Mouse (Mus musculus) embryonic facial prominence, embryonic 15.5 days (tissue): Measurements from ENCODE around the gene Fam90a1a. TPM values are rescaled to one million over a fixed set of nuclear protein-coding genes. Genes with fewer than 3 reads are reported as not detected.
"Not testable (repeated sequence)": the region's sequence is repeated elsewhere in the genome, so short reads cannot be mapped to it uniquely, and the experiment has no call there.

Experiments used
- ATAC-seq: fragments of 200-750 bp; cut with Nextera tagmentation; 2 replicates; pipeline ENCODE4 v1.8.0; 2017; ENCODE audit warnings: low read depth, moderate TSS enrichment; ENCODE audit not compliant: insufficient number of reproducible peaks, low FRiP score, low TSS enrichment
- H3K27ac ChIP-seq: fragments of 300-500 bp; sonication (generic); replicated peaks from 2 replicates; pipeline ENCODE4 v1.5.1; 2015; ENCODE audit warnings: mild to moderate bottlenecking, inconsistent platforms
- H3K27me3 ChIP-seq: fragments of 300-500 bp; sonication (generic); 2 replicates; pipeline ENCODE4 v1.6.1; 2015; ENCODE audit warnings: inconsistent platforms
- H3K36me3 ChIP-seq: fragments of 300-500 bp; sonication (generic); 2 replicates; pipeline ENCODE4 v1.6.1; 2015; ENCODE audit warnings: mild to moderate bottlenecking, inconsistent platforms
- H3K4me1 ChIP-seq: fragments of 300-500 bp; sonication (generic); 2 replicates; pipeline ENCODE4 v1.6.1; 2015; ENCODE audit warnings: inconsistent platforms
- H3K4me2 ChIP-seq: fragments of 300-500 bp; sonication (generic); replicated peaks from 2 replicates; pipeline ENCODE4 v1.6.1; 2015; ENCODE audit warnings: mild to moderate bottlenecking, inconsistent platforms
- H3K4me3 ChIP-seq: fragments of 300-500 bp; sonication (generic); replicated peaks from 2 replicates; pipeline ENCODE4 v1.5.1; 2015; ENCODE audit warnings: mild to moderate bottlenecking, inconsistent platforms
- H3K9ac ChIP-seq: fragments of 300-500 bp; sonication (generic); 2 replicates; pipeline ENCODE4 v1.6.1; 2015; ENCODE audit warnings: inconsistent platforms
- H3K9me3 ChIP-seq: fragments of 300-500 bp; sonication (generic); replicated peaks from 2 replicates; pipeline ENCODE4 v1.6.1; 2016; ENCODE audit warnings: inconsistent platforms
- whole genome bisulfite sequencing: fragments of 180-500 bp; shearing (Covaris S2); methylation state at CpG from one replicate; pipeline ENCODE4 v1.1.7; 2015; 5-methylcytosine and 5-hydroxymethylcytosine counted together
- polyA plus RNA-seq: library from polyadenylated mRNA; unstranded; fragments of >200 nt; fragmentation: Nextera tagmentation; extraction: Ambion mirVana; gene quantifications from 2 replicates; pipeline ENCODE4 v1.2.1, GENCODE M21; 2015

Gene Fam90a1a
- polyA plus RNA-seq, result not detected in 2 replicates

DNA sequence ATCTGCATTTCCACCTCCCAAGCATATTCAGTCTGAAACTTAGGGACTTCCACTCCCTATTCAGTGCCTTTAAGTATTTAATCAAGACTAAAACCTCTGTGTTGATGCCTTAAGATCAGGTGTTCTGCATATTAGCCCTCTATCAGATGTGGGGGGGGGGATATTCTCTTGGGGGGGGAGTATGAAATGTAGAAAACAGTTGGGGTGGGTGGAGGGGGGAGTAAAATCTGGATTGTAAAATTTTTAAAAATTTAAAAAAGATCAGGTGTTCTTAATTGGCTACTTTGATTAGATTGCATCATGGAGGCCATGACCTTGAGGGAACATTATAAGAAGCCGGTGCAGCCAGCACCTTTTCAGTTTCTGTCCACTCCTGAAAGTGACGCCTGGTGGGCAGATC, at the start of gene Fam90a1a:
Fam90a1a (plus strand) TSS at position 301 of the 400 bp plus-strand sequence.
- ATAC-seq, result no peak
- Histone ChIP-seq H3K27ac (no peak within 1 kb of the TSS), H3K4me3 (no peak within 1 kb of the TSS), H3K9ac (no peak within 1 kb of the TSS), H3K36me3 (no peaks in the 10 kb centered on the region), H3K27me3 (no peaks in the 10 kb centered on the region), H3K4me2 (no peak within 1 kb of the TSS), H3K4me1 (no peaks in the 10 kb centered on the region), H3K9me3 (no peaks in the 10 kb centered on the region)
- WGBS, result 78% methylated on average over 2 of the region's 2 CpGs

DNA sequence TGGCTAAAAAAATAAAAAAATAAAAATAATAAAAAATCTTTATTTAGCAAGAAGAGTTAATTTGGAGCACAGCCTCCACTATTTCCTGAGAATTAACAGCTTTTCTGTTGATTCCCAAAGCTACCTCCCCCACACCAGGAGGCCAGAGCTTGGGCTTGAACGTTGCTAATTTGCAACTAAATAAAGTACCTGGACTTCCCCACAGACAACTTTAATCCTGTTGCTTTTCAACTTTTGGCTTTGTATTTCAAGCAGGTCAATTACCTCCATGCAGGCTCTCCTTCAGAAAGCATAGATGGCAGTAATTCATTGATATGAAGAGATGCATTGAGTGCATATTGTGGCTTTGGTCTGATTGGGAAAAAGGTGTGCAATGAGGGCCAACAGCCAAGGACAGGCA, 46.6 kb upstream of the Fam90a1a start:
- no peak for ATAC-seq
- Histone ChIP-seq H3K9me3 (no peaks in the 10 kb centered on the region), H3K27me3 (no peaks in the 10 kb centered on the region), H3K36me3 (no peaks in the 10 kb centered on the region), H3K9ac (no peak overlapping the region), H3K27ac (no peak overlapping the region), H3K4me1 (no peaks in the 10 kb centered on the region), H3K4me2 (no peak overlapping the region), H3K4me3 (no peak overlapping the region)
- WGBS, result 3% methylated on average over 1 of the region's 1 CpGs

DNA sequence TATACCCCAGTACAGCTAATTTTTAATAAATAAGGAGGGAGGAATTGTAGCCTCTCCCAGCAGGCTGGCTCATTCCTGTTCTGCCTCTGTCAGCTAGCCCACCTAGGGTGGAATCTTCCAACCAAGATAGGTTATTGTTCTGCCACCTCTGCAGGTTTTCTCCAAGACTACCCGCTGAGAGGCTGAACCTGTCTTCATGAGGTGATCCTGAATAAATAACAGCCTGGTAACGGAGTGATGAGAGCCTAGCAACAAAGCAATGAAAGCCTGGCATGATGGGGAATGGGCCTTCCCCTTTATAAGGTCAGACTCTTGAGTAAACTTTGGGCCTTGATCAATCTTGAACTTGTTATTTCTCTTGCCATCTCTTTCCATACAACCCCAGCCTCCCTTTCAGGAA, 46.0 kb upstream of the Fam90a1a start:
- Histone ChIP-seq H3K4me3 (no peak overlapping the region), H3K27me3 (no peaks in the 10 kb centered on the region), H3K27ac (no peak overlapping the region), H3K9me3 (no peaks in the 10 kb centered on the region), H3K4me2 (no peak overlapping the region), H3K9ac (no peak overlapping the region), H3K36me3 (no peaks in the 10 kb centered on the region), H3K4me1 (no peaks in the 10 kb centered on the region)
- no peak for ATAC-seq
- 18% methylated on average over 2 of the region's 2 CpGs for WGBS

DNA sequence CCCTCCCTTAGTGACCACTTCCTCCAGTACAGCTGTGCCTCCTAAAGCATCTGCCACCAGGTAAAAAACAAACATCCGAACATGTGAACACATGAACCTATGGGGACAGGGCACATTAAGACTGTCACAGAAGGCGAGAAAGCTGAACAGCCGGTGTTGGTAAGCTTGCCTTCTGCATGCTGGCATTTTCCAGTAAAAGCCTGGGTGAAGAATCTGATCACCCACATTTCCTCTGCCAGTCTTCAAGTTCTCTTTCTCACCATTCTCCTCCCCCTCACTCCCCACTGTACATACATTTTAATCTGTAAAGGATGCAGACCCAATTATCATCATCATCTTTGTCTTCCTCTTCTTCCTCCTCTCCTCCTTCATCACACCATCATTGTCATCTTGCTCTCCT, 42.9 kb upstream of the Fam90a1a start:
- no peaks in the 10 kb centered on the region for H3K4me1 ChIP-seq
- no peak overlapping the region for H3K4me3 ChIP-seq
- H3K36me3 ChIP-seq, result no peaks in the 10 kb centered on the region
- H3K9ac ChIP-seq, result no peak overlapping the region
- H3K4me2 ChIP-seq, result no peak overlapping the region
- no peak overlapping the region for H3K27ac ChIP-seq
- no peaks in the 10 kb centered on the region for H3K27me3 ChIP-seq
- H3K9me3 ChIP-seq, result no peaks in the 10 kb centered on the region
- ATAC-seq, result no peak
- 86% methylated on average over 3 of the region's 3 CpGs for WGBS

DNA sequence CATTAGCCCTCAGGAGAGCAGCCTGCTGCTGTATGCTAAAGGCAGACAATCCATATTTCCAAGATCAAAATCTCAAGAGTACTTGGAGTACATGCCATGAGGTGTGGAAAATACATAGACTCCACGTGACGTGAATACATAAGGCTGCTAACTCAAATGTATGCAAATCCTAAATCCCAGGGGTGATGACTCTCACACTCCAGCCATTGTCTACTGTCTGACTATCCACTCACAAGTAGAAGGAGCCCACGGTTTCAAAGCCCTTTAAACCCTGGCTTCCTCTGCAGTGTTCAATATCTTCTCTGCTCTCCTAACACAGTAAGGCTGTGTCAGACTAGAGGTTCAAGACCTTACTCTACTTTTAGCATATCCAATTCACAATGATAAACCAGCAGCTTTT, 27.8 kb upstream of the Fam90a1a start:
- not testable (repeated sequence) for H3K27me3 ChIP-seq, H3K4me3 ChIP-seq, H3K9me3 ChIP-seq, H3K4me1 ChIP-seq, H3K9ac ChIP-seq, H3K27ac ChIP-seq, ATAC-seq, H3K4me2 ChIP-seq, H3K36me3 ChIP-seq
- 80% methylated on average over 3 of the region's 3 CpGs for WGBS

DNA sequence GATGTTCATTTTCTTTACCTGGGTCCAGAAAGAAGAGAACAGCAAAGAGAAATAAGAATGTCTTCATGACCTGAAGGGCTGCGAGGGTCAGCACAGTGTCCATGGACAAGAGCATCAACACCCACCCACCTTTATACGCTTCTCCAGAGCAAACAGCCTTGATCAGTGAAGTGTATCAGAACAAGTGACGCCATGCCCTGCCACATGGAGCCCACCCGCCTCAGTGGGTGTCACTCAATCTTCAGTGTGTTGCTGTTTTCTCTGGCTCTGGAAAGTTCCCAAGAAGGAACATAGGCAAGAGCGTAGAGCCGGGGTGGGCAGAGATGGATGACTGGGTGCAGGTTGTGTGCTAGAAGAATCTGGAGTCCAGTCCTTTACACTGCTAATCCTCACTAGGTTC, 25.9 kb upstream of the Fam90a1a start, which contains the start of gene Defb15:
Defb15 (minus strand) TSS at position 101 of the 400 bp plus-strand sequence.
- H3K27me3 ChIP-seq, result no peaks in the 10 kb centered on the region
- H3K4me3 ChIP-seq, result no peak within 1 kb of the TSS
- H3K9ac ChIP-seq, result no peak within 1 kb of the TSS
- H3K36me3 ChIP-seq, result no peaks in the 10 kb centered on the region
- H3K4me1 ChIP-seq, result no peaks in the 10 kb centered on the region
- H3K27ac ChIP-seq, result no peak within 1 kb of the TSS
- no peak for ATAC-seq
- no peaks in the 10 kb centered on the region for H3K9me3 ChIP-seq
- 91% methylated on average over 6 of the region's 6 CpGs for WGBS
- no peak within 1 kb of the TSS for H3K4me2 ChIP-seq

DNA sequence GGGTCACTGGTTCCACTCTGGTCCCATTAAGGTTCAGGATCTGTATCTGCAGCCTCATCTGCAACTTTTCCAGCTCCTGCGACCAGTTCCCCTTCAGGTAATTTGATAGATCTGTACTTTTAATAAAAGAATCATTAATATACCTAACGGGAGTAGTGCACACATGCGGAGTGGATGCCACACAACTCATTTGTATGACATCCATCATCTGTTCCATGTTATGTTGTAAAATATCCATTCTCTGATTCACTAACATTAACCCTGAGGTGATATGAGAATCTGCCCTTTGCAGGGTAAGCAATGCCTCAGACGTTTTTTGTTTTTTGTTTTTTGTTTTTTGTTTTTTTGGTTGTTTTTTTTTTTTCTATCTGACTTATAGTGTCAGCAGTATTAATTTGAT, 20.5 kb upstream of the Fam90a1a start, which contains the start of gene Defb35:
Defb35 (plus strand) TSS at position 301 of the 400 bp plus-strand sequence.
- not testable (repeated sequence) for H3K9me3 ChIP-seq, H3K4me2 ChIP-seq

DNA sequence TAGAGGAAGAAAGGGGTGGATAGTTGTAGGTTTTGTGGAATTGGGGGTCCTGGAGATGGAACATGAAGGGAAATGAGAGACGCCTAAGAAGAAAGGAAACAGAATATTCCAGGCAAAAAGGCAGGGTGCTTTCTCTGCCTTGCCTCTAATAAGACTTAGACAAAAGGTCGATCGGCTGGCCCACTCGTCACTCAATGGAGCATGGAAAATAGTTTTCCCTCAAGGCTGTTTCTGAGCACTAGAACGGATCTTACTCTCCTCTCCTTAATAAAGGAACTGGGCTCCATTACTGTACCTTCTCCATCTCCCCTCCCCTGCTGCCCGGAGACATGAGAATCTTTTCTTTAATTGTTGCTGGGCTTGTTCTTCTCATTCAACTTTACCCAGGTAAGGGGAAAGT, 12.1 kb upstream of the Fam90a1a start, which contains the start of gene Defb13:
Defb13 (plus strand) TSS at position 301 of the 400 bp plus-strand sequence.
- Histone ChIP-seq H3K4me2 (no peak within 1 kb of the TSS), H3K36me3 (no peaks in the 10 kb centered on the region), H3K27me3 (no peaks in the 10 kb centered on the region), H3K9me3 (no peaks in the 10 kb centered on the region), H3K4me1 (no peaks in the 10 kb centered on the region), H3K27ac (no peak within 1 kb of the TSS), H3K9ac (no peak within 1 kb of the TSS), H3K4me3 (no peak within 1 kb of the TSS)
- no peak for ATAC-seq
- 73% methylated on average over 6 of the region's 6 CpGs for WGBS

More for the DNA sequence above, 20.5 kb upstream of the Fam90a1a start, which contains the start of gene Defb35:
- H3K27me3 ChIP-seq, H3K4me3 ChIP-seq, H3K27ac ChIP-seq, ATAC-seq, H3K4me1 ChIP-seq, H3K36me3 ChIP-seq, H3K9ac ChIP-seq: not testable (repeated sequence)
- WGBS, result 84% methylated on average over 4 of the region's 4 CpGs

DNA sequence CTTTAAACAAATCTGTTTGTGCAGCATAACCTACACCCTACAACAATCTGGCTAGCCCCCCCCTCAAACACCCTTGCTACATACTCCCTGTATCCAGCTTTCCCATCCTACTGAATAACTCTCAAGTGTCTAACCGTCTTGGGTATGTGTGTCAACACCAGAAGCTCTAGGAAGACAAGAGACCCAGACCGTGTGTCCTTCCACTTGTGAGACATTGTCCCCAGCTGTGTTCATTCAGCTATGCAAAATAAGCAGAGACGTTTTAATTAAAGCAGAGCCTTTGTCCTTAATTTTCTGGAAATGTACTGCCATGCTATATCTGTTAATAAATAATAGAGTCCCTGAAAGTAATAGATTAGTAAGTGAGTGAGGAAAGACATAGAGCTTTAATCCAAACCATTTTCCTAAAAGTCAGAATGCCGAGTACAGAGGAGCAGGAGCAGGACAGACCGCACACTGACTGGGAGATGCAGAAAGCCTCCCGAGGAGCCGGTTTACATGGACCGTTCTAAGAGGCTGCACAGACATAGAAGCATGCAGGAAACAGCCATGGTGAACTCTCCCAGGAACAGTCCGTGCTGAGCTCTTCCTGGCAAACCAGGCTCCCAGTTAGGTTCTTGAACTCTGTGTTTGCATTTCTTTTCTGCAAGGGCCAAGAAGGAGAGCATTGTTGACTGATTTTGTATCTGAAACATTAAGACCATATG, 11.1 kb upstream of the Fam90a1a start:
- Histone ChIP-seq H3K27ac (no peak overlapping the region), H3K9me3 (no peaks in the 10 kb centered on the region), H3K4me3 (no peak overlapping the region), H3K9ac (no peak overlapping the region), H3K4me2 (no peak overlapping the region), H3K27me3 (no peaks in the 10 kb centered on the region), H3K4me1 (no peaks in the 10 kb centered on the region), H3K36me3 (no peaks in the 10 kb centered on the region)
- no peak for ATAC-seq
- WGBS, result 54% methylated on average over 9 of the region's 9 CpGs

DNA sequence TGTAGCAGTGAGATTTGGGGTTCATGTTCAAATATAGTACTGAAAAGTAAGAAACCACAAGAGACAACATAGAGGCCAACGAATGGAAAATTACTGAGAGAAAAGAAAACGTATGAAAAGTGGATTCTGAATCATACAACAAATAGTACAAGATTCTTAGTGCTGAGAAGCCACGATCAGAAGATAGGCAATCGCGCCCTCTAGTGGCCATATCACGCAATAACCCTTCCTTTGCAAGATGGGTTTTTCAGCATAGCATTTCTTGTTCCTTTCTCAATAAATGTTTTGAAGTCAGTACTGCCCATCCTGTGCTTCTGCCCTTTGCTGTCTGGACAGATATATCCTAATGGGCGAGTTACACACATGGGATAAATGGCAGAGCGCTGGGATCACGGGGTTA, 3.2 kb upstream of the Fam90a1a start:
- Histone ChIP-seq H3K9me3 (no peaks in the 10 kb centered on the region), H3K9ac (no peak overlapping the region), H3K27me3 (no peaks in the 10 kb centered on the region), H3K36me3 (no peaks in the 10 kb centered on the region), H3K27ac (no peak overlapping the region), H3K4me3 (no peak overlapping the region), H3K4me2 (no peak overlapping the region), H3K4me1 (no peaks in the 10 kb centered on the region)
- WGBS, result 3% methylated on average over 9 of the region's 9 CpGs
- ATAC-seq, result no peak

DNA sequence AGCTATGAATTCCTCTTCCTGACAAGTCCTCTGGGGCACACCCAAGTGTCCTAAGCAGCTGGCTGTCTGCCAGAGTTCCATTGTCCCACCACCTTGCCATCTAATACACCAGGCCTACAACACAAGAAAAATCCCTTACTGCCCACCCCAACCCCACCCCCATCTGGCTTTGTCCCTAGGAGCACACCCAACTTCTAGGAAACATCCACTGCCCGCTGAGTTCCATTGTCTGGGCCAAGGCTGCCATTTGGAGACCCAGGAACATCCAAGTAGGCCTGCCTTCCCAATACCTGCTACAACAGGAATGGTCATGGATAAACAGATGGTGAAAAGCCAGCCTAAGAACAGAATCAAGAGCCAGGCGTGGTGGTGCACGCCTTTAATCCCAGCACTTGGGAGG, 2.2 kb upstream of the Fam90a1a start:
- H3K4me3 ChIP-seq, result no peak overlapping the region
- no peak overlapping the region for H3K27ac ChIP-seq
- no peaks in the 10 kb centered on the region for H3K27me3 ChIP-seq
- no peak overlapping the region for H3K4me2 ChIP-seq
- ATAC-seq, result no peak
- 79% methylated on average over 3 of the region's 3 CpGs for WGBS
- H3K4me1 ChIP-seq, result no peaks in the 10 kb centered on the region
- H3K9ac ChIP-seq, result no peak overlapping the region
- H3K36me3 ChIP-seq, result no peaks in the 10 kb centered on the region
- H3K9me3 ChIP-seq, result no peaks in the 10 kb centered on the region

DNA sequence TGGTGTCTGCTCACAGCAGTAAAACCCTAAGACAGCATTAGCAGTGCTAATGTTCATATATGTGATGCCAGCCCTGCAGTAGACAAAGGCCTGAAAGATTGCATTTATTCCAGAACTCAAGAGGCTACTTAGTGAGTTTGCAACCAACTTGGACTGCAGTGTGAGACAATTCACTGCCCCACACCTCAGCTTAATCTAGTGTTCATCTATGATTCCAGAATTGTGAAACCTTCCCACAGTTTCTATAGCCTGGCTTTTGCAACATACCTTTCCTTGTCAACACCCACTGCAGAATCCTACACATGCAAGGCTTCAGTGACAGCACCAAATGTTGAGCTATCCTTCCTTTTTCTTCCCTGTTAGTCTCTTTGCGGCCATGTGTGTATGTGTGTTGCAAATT, 8.1 kb downstream of the Fam90a1a start:
- no peak overlapping the region for H3K27ac ChIP-seq
- no peaks in the 10 kb centered on the region for H3K36me3 ChIP-seq
- no peaks in the 10 kb centered on the region for H3K4me1 ChIP-seq
- 79% methylated on average over 1 of the region's 1 CpGs for WGBS
- no peaks in the 10 kb centered on the region for H3K9me3 ChIP-seq
- ATAC-seq, result no peak
- H3K4me3 ChIP-seq, result no peak overlapping the region
- H3K4me2 ChIP-seq, result no peak overlapping the region
- no peak overlapping the region for H3K9ac ChIP-seq
- H3K27me3 ChIP-seq, result no peaks in the 10 kb centered on the region
